Mouse (Mus musculus) megakaryocyte, embryonic 14.5 days (primary cell): ENCODE results near the gene Hax1.

Experiments used
- FLI1 ChIP-seq: IDR thresholded peaks from 2 replicates; pipeline ENCODE4 v1.6.1; 2012; ENCODE audit warnings: low read length, inconsistent platforms, mixed read lengths
- GATA1 ChIP-seq: IDR thresholded peaks from 3 replicates; pipeline ENCODE4 v1.6.1; 2012; ENCODE audit warnings: mixed read lengths, low read length, inconsistent platforms, borderline replicate concordance

GRCm38 (mm10) chr3:89961436-89961835, 37.1 kb downstream of the Hax1 start:
- TF ChIP-seq GATA1 (no peak), FLI1 (peak; percentile 75)
